Mouse (Mus musculus) c-Kit-positive CD71-positive TER-119-negative erythroid progenitor cells, embryonic 14.5 days (primary cell): ENCODE measurements around the gene Usp47.

Experiments
- DNase-seq: peaks from one replicate; pipeline ENCODE4 v3.0.0-alpha.2; 2013; ENCODE audit warnings: low read depth

Usp47 gene

DNA sequence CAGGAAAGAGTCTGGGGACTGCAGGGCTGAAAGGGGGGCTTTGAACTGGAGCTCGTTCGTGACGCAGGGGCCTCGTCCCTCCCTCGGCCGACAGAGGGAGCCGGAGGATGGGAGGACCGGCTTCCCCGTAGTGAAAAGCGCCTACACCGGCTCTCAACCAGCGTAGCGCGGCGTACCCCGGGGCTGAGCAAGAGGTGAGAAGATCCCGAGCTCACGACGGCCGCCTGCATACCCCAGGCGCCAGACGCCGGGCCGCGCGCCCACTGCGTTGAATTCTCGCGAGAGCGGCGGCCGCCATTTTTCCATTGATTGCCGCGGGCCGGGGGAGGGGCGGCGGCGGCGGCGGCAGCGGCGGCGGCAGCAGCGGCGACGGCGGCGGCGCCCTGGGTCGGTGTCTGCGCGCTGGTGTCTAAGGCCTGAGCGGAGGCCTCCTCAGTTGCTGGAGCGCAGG is at the start of gene Usp47:
Gene Usp47, plus strand, starts transcription at position 355 of the 451 bp plus-strand sequence.
- peak; percentile 40 for DNase-seq

DNA sequence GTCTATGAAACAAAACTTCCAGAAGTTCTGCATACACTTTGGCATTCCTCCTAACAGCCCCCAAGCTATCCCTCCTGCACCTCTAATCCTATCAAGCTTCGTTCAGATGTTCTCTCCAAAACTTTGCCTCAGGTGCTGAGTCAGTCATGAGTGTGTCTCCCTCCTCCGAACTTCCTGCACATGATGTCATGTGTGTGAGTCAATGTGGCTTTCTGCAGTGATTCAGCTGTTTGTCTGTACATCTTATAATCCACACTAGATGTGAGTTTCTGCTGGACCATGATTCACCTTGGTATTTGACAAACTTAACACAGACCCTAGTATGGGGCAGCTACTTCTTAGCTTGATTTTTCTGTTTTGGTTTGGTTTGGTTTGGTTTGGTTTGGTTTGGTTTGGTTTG is 46.9 kb upstream of the Usp47 start:
- no peak for DNase-seq

DNA sequence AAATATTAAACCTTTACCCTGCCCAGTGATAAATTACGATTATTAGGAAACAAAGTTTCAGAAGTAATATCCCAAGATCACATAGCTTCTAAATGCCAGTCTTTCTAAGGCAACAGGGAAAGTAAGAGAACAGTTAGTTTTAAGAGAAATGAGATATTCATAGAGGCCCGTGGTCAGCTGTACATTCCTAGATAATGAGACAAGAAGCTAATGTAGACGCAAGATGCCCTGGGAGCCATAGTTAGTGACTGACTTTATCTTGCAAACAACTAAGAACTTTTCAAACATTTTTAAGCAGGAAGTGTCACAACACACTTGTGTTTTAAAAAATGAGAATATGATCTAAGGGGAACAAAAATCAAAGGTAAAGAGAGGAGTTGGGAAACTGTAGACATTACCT is 45.4 kb upstream of the Usp47 start:
- no peak for DNase-seq

DNA sequence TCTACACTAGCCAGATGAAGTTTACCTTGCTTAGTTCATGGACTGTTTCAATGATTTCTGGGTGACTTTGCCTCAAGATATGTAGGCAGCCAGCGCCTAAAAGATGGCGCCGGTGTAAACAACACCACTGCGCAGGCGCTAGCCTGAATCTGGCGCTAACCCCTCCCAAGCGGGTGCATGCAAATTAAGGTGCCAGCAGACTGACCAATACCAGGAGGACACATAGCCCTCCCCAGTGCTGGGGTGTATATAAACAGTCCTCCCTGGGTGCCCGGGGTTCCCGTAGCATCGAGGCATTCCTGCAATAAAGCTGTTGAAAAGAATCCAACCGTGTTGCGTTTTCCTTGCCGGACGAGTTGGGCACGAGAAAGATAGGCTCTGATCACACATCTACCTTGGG is 41.0 kb upstream of the Usp47 start:
- no peak for DNase-seq

DNA sequence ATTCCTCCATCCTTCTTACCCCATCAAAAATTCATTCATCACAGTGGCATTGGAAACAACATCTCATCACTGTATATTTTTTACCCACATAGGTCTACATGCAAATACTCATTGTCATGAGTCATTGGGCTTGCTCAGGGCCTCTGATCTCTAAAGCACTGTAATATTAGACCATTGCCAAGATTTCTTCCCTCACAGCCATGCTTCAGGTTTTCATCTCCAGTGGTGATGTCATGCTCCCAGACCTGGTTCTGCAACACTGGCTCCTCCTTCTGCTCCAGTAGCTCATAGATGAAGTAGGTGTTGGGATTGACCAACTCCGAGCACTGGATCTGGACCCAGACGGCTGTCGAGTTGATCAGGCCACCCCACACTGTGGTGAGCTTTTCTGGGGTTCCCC is 38.8 kb upstream of the Usp47 start:
- DNase-seq, result no peak

DNA sequence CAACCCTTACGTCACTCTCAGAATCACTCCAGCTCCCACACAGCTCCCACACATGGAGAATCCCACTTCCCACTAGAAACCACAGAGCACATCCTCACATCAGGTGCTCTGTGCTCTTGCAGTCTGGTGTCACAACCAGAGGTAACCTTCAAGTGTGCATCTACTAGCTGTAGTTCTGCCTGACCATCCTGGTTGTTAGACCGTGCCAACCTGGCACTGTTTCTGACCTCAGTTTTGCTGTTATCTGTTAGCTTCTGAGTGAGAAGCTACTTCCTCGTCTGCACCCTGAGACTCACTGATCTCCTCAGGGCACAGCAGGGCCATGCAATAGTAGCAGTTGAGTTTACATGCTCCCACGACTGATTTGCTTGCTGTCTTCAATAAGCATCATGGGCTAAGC is 38.0 kb upstream of the Usp47 start:
- no peak for DNase-seq

DNA sequence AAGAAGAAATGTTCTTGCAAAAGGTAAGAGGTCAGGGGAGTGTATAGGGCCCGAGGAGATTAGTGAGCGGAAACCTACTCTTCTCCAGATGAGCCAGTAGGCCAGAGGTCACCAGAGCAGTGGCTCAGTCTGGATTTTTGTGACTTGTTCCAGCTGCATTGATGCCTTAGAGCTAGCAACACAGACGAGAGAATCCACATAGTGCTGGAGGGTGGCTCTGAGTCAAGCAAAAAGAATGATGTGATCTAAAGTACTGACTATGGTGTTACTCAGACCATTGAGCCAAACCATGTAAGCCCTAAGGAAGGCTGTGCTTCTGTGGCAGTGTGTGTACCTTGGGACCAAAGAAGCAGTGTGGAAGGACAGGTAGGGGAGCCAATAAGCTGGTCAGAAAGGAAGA is 36.4 kb upstream of the Usp47 start:
- no peak for DNase-seq

DNA sequence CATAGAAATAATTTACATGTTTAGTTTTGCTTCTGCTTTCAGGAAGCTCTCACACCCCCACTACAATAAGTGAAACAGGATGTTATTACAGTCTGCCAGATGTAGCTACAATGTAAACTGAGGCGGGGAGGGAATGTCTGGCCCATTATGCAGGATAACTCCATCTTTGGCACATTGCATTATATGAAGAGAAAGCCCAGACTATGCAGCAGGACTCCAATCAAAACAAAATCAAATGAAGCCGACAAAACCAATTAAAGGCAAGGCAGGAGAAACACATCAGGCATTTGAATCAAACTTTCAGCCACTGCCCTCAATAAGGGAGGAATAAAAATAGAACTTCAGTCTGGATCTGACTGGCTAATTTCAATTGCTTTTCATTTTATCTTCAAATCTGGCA is 25.9 kb upstream of the Usp47 start:
- DNase-seq, result no peak

DNA sequence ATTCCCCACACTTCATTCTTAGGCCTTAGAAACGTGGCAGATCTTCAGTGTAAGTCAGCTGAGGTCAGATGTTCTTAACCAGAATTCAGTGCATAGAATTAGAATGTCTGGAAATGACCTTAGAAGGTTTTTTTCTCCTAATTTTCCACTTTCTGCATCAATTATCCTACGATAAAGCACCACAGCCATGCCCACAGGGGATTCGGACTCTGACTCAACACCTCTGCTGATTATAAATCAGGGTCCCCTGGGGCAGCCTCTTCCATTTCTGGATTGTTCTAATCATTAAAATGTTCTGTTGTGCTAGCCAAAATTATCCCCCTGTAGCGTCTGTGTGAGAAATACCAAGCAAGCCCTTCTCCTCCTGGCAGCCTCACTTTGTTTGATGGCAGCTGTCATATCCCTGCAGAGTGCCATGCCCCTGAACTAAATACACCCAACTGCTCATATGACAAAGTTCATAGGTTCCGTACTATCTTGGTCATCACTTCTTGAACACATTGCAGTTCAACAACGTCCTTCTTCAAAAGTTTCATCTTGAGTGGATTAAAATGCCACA is 24.8 kb upstream of the Usp47 start:
- no peak for DNase-seq

DNA sequence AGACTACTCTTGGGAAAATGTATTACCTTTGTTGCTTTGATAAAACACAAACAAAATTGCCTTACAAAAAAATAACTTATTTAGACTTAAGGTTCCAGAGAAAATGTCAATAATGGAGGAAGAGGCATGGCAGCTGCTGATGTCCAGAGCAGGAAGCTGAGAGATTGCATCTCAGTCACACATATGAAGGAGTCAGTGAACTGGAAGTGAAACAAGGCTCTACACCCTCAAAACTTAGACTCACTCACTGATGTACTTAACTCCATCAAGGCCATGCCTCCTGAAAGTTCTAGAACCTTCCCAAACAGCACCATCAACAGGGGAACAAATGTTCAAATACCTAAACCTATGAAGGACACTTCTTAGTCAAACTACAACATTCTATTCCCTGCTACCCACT is 23.9 kb upstream of the Usp47 start:
- no peak for DNase-seq

DNA sequence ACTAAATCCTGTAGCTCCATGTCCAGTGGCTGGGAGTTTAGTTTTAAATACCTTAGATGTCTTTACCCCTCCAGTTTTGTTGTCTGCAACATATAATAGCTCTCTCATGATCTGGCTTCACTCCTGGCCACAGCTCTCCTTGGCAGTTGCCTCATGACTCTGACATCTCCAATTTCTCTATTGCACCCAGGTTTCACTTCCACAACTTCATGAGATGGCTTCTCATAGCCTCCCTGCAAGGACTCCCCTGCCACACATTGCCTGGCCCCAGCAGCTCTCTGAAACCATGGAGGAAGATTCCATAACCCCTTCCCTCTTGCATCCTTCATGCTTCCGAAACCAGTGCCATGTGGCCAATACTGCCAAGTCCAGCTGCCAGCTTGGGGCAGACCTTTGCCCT is 23.1 kb upstream of the Usp47 start:
- no peak for DNase-seq

DNA sequence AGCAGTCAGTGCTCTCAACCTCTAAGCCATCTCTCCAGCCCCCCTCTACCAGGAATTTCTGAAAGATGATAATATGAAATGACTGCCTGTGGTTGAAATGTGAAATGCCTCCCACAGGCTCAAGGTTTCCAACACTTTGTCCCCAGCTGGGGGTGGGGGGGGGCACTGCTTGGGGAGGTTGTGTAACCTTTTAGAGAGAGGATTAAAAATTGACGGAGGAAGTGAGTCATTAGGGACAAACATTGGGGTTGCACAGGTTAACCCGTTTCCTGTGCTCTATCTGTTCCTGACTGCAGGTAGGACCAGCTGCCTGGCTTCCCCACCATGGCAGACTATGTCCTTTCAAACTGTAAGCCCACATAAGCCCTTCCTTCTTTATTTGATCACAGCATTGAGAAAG is 12.8 kb upstream of the Usp47 start:
- no peak for DNase-seq

DNA sequence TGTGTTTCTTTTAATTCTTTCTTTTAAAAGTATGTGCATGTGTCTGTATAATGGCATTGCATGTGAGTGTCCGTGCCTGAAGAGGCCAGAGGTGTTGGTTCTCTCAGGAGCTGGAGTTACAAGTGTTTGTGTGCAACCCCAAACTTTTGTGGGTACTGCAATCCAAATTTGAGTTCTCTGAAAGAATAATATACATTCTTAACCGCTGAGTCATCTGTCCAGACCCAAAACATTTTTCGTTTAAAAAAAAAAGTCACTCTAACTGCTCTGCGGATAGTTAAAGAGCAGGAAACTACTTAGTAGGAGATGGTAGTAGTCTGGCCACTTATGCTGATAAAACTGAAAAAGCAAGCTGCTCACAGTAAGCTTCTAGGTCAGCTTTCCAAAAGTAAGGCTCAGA is 12.3 kb upstream of the Usp47 start:
- DNase-seq, result no peak

DNA sequence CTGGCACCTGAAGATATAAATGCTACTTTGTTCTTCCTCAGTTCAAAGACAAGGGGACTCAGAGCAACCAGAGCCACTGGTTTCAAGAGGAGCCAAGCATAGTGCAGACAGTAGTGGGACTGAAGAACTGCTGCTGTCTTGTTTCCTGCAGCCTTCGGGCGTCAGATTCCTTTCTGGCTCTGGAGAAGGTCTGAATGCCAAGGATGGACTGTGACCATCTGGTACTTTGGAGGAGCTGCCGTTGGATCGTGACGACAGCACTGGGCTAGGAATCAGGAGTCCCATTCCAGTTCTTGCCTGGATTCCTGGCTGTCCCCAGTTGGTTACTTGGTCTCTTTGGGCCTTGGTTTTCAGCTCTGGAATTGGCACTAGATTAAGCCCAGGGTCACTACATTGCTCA is 11.2 kb upstream of the Usp47 start:
- DNase-seq, result no peak

DNA sequence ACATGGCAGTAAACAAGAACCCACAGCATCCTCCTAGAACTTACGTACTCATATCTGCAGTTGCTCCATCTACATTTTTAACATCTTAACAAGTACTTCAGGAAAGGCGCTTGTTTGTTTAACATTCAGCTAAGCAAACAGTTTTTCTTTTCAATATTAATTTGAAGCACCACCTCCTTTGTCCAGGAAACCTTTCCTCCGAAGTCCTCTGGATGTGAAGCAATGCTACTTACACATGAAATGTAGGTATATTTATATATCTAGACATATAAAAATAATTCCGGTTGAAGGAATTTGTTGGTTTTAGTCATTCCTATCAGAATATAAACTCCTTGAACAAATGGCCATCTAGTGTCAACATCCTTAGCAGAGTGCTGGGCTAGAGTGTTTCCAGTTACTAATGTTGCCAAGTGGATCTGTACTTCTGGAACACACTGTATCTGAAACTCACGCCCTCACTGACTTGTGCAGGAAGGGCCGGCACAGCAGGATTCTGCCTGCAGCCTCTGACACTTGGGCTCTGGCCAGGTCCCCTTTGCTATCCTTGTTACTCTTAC is 10.6 kb upstream of the Usp47 start:
- DNase-seq, result no peak

DNA sequence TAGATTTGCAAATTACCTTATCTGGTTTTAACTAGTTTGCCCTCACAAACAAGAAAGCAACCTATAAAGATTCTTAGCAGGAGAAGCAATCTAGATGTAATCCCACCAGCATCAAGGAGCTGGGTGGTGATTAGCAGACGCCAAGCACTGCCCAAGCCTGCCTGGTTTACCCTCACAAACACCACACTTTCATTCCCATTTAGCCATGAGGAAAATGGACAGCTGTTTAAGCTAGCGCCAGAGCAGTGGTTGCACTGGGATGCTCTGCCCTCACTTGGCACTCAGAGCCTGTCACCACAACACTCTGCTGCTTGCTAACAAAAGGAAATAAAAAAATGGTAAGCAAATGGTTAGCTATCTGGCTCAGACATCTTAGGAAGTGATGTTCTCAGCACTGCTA is 9.2 kb upstream of the Usp47 start:
- DNase-seq, result no peak

DNA sequence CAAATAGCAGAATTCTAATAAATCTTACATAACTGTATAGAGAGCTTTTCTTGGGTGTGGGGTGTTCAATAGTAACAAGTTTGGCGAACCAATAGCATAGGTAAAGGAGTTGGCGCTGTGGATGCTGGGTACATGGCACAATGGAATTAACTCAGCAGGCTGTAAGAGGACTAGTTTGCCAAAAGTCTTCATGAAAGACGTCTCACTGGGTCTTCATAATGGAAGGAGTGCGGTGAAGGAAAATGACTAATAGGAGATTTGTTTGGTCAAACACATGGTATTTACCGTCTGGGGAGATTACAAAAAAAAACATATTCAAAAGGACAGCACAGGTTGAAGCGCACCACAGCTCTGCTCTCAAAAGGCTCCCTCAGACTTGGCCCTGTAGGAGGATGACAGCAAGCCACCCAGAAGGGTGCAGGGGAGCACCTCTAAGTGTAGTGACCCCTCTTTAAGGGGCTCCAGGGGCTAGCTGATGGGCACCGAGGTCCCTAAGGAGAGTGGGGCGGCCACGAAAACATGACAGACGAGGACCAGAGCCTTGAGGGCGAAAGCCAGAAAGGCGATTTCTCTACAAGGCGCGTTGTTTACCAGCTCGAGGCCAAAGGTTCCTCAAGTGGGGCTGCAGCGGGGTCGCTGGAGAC is 676 bp upstream of the Usp47 start:
- DNase-seq, result no peak

DNA sequence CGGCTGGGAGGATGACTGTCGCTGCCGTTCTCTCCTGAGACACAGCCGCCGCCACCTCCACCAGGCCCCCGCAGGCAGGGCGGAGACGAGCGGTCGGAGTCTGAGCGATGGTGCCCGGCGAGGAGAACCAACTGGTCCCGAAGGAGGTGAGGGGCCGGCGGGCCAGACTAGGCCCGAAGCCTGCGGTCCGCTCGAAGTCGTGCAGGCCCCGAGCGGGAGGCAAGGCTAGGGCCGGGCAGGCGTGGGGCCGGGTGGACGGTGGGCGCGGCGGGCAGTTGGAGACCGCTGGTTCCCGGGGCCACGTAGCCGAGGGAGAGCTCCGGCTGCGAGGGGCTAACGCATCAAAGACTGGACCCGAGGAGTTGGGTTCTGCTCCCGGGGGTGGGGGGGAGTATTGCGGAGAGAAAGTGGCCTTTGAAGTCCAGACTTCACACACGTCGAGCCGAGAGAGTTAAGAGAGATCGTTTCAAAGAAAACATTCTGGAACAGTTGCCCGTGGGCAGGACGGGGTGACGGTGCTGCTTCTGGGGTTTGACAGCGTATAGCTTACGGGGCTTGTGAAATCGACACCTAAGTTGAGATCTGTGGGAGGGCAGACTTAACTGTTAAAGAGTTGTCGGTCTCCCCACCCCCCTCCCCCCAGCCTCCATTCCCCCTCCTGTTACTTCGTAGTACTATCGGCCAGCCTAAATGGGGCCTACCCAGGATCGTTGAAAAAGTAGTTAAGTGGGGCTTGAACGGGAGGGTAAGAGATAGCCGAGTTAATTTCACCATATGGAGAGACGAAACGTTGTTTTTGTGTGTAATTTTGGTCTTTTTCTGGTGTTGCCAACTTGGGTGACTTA is 519 bp downstream of the Usp47 start:
- DNase-seq, result no peak

DNA sequence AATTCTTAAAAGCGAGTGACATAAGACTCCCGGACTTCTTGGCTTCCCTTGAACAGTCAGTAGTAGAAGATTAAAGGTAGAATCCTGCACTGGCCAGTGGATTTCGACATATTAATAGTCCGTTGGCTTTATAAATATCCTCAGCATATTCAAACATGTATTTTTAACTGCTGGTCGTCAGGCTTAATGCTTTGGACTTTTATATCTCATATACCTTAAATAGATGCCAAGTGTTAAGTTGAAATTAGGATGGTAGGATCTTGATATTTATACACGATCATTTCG is 1.1 kb downstream of the Usp47 start:
- no peak for DNase-seq

DNA sequence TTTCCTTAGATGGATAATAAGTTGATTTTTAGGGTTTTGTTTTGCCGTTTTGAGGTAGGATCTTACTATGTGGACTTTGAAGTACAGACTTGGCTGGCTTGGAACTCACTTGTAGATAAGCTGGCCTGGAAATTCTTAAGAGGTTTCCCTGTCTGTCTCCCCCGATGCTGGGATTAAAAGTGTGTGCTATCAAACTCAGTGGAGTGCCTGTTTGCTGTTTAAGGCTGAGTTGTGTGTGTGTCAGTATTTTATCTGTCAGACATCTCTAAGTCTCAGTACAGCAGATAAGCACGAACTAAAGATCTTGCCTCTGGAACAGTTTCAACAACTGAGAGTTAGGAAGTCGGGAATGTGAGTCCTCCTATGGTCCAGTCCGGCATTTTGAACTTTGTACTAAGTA is 1.6 kb downstream of the Usp47 start:
- DNase-seq, result no peak

DNA sequence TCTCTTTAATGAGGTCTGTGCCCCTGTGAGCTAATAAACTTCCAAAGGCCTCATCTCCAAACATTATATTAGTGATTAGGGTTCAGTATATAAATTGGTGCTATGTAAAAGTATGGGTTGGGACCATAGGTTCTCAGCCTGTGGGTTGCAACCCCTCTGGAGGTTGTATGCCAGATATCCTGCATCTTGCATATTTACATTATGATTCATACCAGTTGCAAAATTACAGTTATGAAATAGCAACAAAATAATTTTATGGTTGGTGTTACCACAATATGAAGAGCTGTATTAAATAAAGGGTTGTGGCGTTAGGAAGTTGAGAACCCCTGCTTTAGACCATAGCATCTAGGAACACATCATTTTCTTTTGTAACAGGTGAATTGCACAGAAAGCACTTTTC is 7.3 kb downstream of the Usp47 start:
- no peak for DNase-seq

DNA sequence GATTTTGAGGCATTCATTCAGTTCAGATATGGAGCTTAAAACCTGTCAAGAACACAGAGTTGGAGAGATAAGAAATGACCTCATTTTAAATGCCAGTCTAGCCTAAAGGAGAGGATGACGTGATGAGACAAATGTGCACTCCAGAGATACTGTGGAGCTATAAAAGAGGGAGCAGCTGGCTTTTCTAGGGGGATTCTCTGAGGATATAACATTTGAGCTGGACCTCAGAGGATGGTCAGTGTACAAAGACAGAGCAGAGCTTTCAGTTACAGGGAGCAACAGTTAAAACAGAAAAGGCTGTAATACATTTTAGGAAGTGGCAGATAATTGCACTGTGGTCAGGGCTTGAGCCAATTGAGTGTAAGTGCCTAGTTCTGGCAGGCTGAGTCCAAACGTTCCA is 12.5 kb downstream of the Usp47 start:
- DNase-seq, result no peak

DNA sequence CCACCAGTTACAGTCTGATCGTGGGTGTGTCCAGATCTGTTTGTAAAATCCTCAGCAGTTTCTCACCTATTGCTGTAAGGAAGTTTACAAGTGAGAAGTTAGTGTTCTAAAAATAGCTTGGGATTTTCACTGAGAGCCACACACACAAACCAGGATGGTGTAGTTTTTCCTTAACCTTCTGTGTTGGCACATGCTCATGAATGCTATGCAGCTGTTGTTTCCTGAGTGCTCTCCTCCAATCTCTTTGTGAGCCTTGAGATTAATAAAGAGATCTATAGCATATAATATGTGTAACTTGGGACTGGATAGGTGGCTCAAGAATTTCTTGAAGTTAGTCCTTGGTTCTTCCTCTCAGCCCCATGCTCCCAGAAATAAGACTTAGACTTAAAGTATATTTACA is 13.3 kb downstream of the Usp47 start:
- no peak for DNase-seq
